Mouse (Mus musculus): ENCODE measurements at regions not wholly inside any gene's neighbourhood (a gene's known extent, or its start where the extent isn't known, plus 50 kb on each side); places are given as distances from the start of the nearest gene placed in this dataset.

GRCm38 (mm10) chr13:63757061-63757460, 58.0 kb upstream of the Ercc6l2 start:
- DNase-seq (ENCODE audit: low read depth in 1 of 2, low spot score in 2 of 2), result no peak

- DNase-seq (ENCODE audit: low read depth in 1 of 2, low spot score in 2 of 2), result no peak
Observed at GRCm38 (mm10) chr13:63761542-63761941, 53.5 kb upstream of the Ercc6l2 start.
